Mouse (Mus musculus) olfactory bulb, adult 2 months (tissue): ENCODE data around the gene Agpat3.

Experiments
- CTCF ChIP-seq: fragments of 200-500 bp; IDR thresholded peaks from 2 replicates; pipeline ENCODE4 v1.5.1; 2012; ENCODE audit warnings: low read depth, mild to moderate bottlenecking, low read length, moderate library complexity; ENCODE audit not compliant: insufficient read depth
- POLR2A ChIP-seq: fragments of 200-500 bp; IDR thresholded peaks from 2 replicates; pipeline ENCODE4 v1.6.1; 2012; ENCODE audit warnings: mild to moderate bottlenecking, low read depth, low read length, moderate library complexity; ENCODE audit not compliant: insufficient read depth

DNA sequence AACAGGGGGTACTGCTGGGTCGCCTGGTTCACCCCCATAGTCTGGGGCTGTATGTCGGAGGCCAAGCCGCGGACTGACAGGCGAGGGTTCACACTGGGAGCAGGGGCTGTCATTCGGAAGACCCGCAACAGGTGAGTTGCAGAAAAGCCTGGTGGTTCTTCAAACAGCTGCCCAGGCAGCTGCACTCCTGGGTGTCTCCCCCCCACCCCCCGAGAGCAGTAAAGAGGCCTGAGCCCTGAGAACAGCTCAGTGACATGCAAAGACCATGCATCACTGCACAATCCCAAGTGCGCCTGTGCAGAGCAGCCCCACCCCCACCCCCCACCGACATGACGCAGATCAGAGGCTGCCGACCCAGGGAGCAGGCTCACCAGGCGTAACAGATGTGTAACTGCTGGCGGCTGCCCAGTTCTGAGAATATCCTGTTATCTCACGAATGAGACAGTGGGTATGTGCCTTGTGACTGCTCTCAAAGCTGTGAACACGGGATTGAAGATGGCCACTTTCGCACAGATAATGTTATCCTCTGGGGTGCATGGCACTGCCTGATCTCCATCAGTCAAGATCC is 46.9 kb upstream of the Agpat3 start:
- TF ChIP-seq CTCF (no peak), POLR2A (no peak)
